Mouse (Mus musculus) cerebellum, adult 9-11 months (tissue): ENCODE measurements around the gene Cfap44.
"Not testable (repeated sequence)": the region's sequence is repeated elsewhere in the genome, so short reads cannot be mapped to it uniquely, and the experiment has no call there.

Experiments used
- DNase-seq: peaks from one replicate; pipeline ENCODE4 v3.0.0; 2022

The Cfap44 gene

GRCm38 (mm10) chr16:44430021-44430420 lies 35.4 kb downstream of the Cfap44 start:
- DNase-seq, result no peak

- DNase-seq, result no peak
Measured at GRCm38 (mm10) chr16:44434931-44435330, 40.3 kb downstream of the Cfap44 start.

- no peak for DNase-seq
Measured at GRCm38 (mm10) chr16:44435481-44435880, 40.9 kb downstream of the Cfap44 start.

- DNase-seq, result not testable (repeated sequence)
Measured at GRCm38 (mm10) chr16:44441913-44442312, 47.3 kb downstream of the Cfap44 start.

GRCm38 (mm10) chr16:44457858-44458257 lies 63.3 kb downstream of the Cfap44 start:
- DNase-seq, result no peak

GRCm38 (mm10) chr16:44458826-44459225 lies 64.2 kb downstream of the Cfap44 start:
- no peak for DNase-seq

GRCm38 (mm10) chr16:44460922-44461321 lies 66.3 kb downstream of the Cfap44 start:
- DNase-seq, result no peak

GRCm38 (mm10) chr16:44475281-44475680 lies 80.7 kb downstream of the Cfap44 start:
- no peak for DNase-seq

GRCm38 (mm10) chr16:44475682-44476375 lies 81.2 kb downstream of the Cfap44 start:
- DNase-seq, result peak; percentile 5

GRCm38 (mm10) chr16:44478767-44479166 lies 84.2 kb downstream of the Cfap44 start:
- DNase-seq, result peak; percentile 41

- DNase-seq, result peak; percentile 95
Measured at GRCm38 (mm10) chr16:44479852-44480251, 85.3 kb downstream of the Cfap44 start.

GRCm38 (mm10) chr16:44480616-44481015 lies 86.0 kb downstream of the Cfap44 start:
- DNase-seq, result peak; percentile 39

GRCm38 (mm10) chr16:44481599-44482593 lies 87.3 kb downstream of the Cfap44 start:
- peak; percentile 19 for DNase-seq

GRCm38 (mm10) chr16:44484079-44484478 lies 89.5 kb downstream of the Cfap44 start:
- DNase-seq, result peak; percentile 77

GRCm38 (mm10) chr16:44484831-44485230 lies 90.2 kb downstream of the Cfap44 start:
- peak; percentile 5 for DNase-seq

GRCm38 (mm10) chr16:44485691-44486090 lies 91.1 kb downstream of the Cfap44 start:
- DNase-seq, result peak; percentile 17

GRCm38 (mm10) chr16:44486612-44487011 lies 92.0 kb downstream of the Cfap44 start:
- peak; percentile 12 for DNase-seq

- DNase-seq, result peak; percentile 23
Measured at GRCm38 (mm10) chr16:44487194-44487593, 92.6 kb downstream of the Cfap44 start.

GRCm38 (mm10) chr16:44491051-44491450 lies 96.5 kb downstream of the Cfap44 start:
- no peak for DNase-seq

GRCm38 (mm10) chr16:44492151-44492550 lies 97.6 kb downstream of the Cfap44 start:
- peak; percentile 5 for DNase-seq

GRCm38 (mm10) chr16:44492706-44493105 lies 98.1 kb downstream of the Cfap44 start:
- peak; percentile 31 for DNase-seq

GRCm38 (mm10) chr16:44493868-44494267 lies 99.3 kb downstream of the Cfap44 start:
- peak; percentile 40 for DNase-seq

GRCm38 (mm10) chr16:44494441-44495108 lies 100.0 kb downstream of the Cfap44 start:
- DNase-seq, result peak; percentile 86
